Mouse (Mus musculus): Measurements from ENCODE around the gene Nefh. TPM values are rescaled to one million over a fixed set of nuclear protein-coding genes. Genes with fewer than 3 reads are reported as not detected.

Nefh gene
- polyA plus RNA-seq, 1 experiment: 35.3 TPM

GRCm38 (mm10) chr11:4963099-4963808 is 15.4 kb upstream of the Nefh start:
- no peak overlapping the region for H3K27ac ChIP-seq (ENCODE audit: insufficient read depth, low read length)
- no peak overlapping the region for H3K4me3 ChIP-seq (ENCODE audit: insufficient read depth, low read length)
- peaks cover 4% of the 10 kb centered on the region; the same call in 1 of the 2 replicates for H3K4me1 ChIP-seq (ENCODE audit: control insufficient read depth, insufficient read depth, low read length)
- TF ChIP-seq CTCF (IDR thresholded peaks at IDR 0.05; ENCODE audit: extremely low read depth, insufficient read depth, low read length): no peak

GRCm38 (mm10) chr11:4953918-4954317 is 6.1 kb upstream of the Nefh start:
- no peak overlapping the region for H3K4me3 ChIP-seq (ENCODE audit: insufficient read depth, low read length)
- H3K4me1 ChIP-seq (ENCODE audit: control insufficient read depth, insufficient read depth, low read length): peaks cover 11% of the 10 kb centered on the region
- no peak for TF ChIP-seq POLR2A (IDR thresholded peaks at IDR 0.05; ENCODE audit: extremely low read depth, insufficient read depth, low read length)
- TF ChIP-seq CTCF (IDR thresholded peaks at IDR 0.05; ENCODE audit: extremely low read depth, insufficient read depth, low read length): no peak
- no peak overlapping the region for H3K27ac ChIP-seq (ENCODE audit: insufficient read depth, low read length)

- no peak for TF ChIP-seq CTCF (IDR thresholded peaks at IDR 0.05; ENCODE audit: extremely low read depth, insufficient read depth, low read length)
- no peak for TF ChIP-seq POLR2A (IDR thresholded peaks at IDR 0.05; ENCODE audit: extremely low read depth, insufficient read depth, low read length)
- peaks cover 11% of the 10 kb centered on the region for H3K4me1 ChIP-seq (ENCODE audit: control insufficient read depth, insufficient read depth, low read length)
- H3K27ac ChIP-seq (ENCODE audit: insufficient read depth, low read length): no peak overlapping the region
- H3K4me3 ChIP-seq (ENCODE audit: insufficient read depth, low read length): no peak overlapping the region
Observed at GRCm38 (mm10) chr11:4953401-4953800, 5.5 kb upstream of the Nefh start.

DNA sequence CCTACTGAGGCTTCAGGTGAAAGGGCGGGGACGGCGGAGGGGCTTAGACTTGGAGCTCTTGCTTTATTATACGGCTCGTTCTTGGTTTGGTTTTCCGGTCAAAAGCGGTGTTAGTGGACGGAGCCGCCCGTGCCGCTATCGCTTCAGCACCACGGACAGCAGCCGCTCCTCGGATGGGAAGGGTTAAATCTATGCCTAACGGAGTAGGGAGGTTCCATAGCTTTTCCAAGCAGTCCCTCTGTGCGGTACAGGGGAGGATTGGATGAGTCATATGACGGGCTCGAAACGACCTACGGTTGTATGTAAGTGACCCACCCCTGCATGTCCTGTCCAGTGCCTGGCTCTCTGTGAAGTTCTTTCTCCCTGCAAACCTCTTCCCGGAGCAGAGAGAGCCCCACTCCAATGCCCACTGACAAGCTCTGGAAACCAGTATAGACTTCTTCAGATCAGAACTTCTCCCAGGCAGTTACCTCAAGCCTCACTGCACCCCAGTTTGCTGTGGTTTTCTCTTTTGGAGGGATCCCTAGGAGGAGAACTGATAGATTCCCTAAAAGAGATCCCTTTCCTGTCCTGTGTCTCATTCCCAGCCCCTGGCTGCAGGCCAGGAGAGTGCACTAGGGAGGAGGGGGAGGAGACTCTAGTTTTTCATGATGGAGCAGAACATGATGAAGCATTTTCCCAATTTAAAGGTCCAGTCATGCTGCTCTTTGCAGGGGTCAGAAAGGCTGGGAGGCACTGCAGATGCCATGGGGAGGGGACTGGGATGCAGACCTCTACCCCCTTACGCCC is 1.6 kb upstream of the Nefh start:
- TF ChIP-seq CTCF (IDR thresholded peaks at IDR 0.05; ENCODE audit: extremely low read depth, insufficient read depth, low read length) (no peak), POLR2A (IDR thresholded peaks at IDR 0.05; ENCODE audit: extremely low read depth, insufficient read depth, low read length) (no peak)

GRCm38 (mm10) chr11:4948792-4949191 is 928 bp upstream of the Nefh start:
- Histone ChIP-seq H3K4me3 (ENCODE audit: insufficient read depth, low read length) (peak overlapping the region; percentile 85), H3K27ac (ENCODE audit: insufficient read depth, low read length) (no peak overlapping the region)

More for the DNA sequence above, 1.6 kb upstream of the Nefh start:
- peak overlapping the region; percentile 85 for H3K4me3 ChIP-seq (ENCODE audit: insufficient read depth, low read length)
- H3K4me1 ChIP-seq (ENCODE audit: control insufficient read depth, insufficient read depth, low read length): peaks cover 9% of the 10 kb centered on the region
- no peak overlapping the region for H3K27ac ChIP-seq (ENCODE audit: insufficient read depth, low read length)

GRCm38 (mm10) chr11:4946947-4947812 is 684 bp downstream of the Nefh start:
- Histone ChIP-seq H3K4me3 (ENCODE audit: insufficient read depth, low read length) (peak overlapping the region; percentile 85), H3K4me1 (ENCODE audit: control insufficient read depth, insufficient read depth, low read length) (peaks cover 2% of the 10 kb centered on the region; the same call in 1 of the 2 replicates), H3K27ac (ENCODE audit: insufficient read depth, low read length) (peak overlapping the region; percentile 91)
- TF ChIP-seq POLR2A (IDR thresholded peaks at IDR 0.05; ENCODE audit: extremely low read depth, insufficient read depth, low read length): peak; percentile 40
- TF ChIP-seq CTCF (IDR thresholded peaks at IDR 0.05; ENCODE audit: extremely low read depth, insufficient read depth, low read length): no peak

More at GRCm38 (mm10) chr11:4948792-4949191, 928 bp upstream of the Nefh start:
- no peak for TF ChIP-seq POLR2A (IDR thresholded peaks at IDR 0.05; ENCODE audit: extremely low read depth, insufficient read depth, low read length)
- no peak for TF ChIP-seq CTCF (IDR thresholded peaks at IDR 0.05; ENCODE audit: extremely low read depth, insufficient read depth, low read length)
- peaks cover 9% of the 10 kb centered on the region for H3K4me1 ChIP-seq (ENCODE audit: control insufficient read depth, insufficient read depth, low read length)

DNA sequence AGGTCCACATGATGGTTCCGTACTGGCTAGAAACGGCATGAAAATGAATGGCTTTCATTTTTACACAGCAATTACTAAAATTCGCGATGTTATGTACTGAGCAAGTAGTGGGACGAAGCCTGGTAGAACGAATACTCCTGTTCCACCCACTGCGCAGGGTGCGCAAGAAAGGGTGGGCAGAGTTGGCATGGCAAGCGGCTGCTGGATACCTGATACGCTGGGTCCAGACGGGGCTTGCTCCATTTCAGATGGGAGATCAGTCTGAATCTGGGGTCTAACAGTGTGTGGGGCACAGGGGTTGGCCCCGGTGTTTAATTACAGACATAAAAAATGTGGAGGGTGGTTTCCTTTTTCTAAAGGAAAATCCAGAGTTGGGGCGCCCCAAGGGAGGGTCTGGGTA is 1.3 kb downstream of the Nefh start:
- peaks cover 2% of the 10 kb centered on the region; the same call in 1 of the 2 replicates for H3K4me1 ChIP-seq (ENCODE audit: control insufficient read depth, insufficient read depth, low read length)
- no peak overlapping the region for H3K27ac ChIP-seq (ENCODE audit: insufficient read depth, low read length)
- no peak for TF ChIP-seq POLR2A (IDR thresholded peaks at IDR 0.05; ENCODE audit: extremely low read depth, insufficient read depth, low read length)
- TF ChIP-seq CTCF (IDR thresholded peaks at IDR 0.05; ENCODE audit: extremely low read depth, insufficient read depth, low read length): no peak
- peak overlapping the region; percentile 85 for H3K4me3 ChIP-seq (ENCODE audit: insufficient read depth, low read length)

- Histone ChIP-seq H3K4me3 (ENCODE audit: insufficient read depth, low read length) (no peak overlapping the region), H3K4me1 (ENCODE audit: control insufficient read depth, insufficient read depth, low read length) (no peaks in the 10 kb centered on the region), H3K27ac (ENCODE audit: insufficient read depth, low read length) (no peak overlapping the region)
- TF ChIP-seq POLR2A (IDR thresholded peaks at IDR 0.05; ENCODE audit: extremely low read depth, insufficient read depth, low read length): no peak
- TF ChIP-seq CTCF (IDR thresholded peaks at IDR 0.05; ENCODE audit: extremely low read depth, insufficient read depth, low read length): no peak
Observed at GRCm38 (mm10) chr11:4936243-4936642, 11.6 kb downstream of the Nefh start.

DNA sequence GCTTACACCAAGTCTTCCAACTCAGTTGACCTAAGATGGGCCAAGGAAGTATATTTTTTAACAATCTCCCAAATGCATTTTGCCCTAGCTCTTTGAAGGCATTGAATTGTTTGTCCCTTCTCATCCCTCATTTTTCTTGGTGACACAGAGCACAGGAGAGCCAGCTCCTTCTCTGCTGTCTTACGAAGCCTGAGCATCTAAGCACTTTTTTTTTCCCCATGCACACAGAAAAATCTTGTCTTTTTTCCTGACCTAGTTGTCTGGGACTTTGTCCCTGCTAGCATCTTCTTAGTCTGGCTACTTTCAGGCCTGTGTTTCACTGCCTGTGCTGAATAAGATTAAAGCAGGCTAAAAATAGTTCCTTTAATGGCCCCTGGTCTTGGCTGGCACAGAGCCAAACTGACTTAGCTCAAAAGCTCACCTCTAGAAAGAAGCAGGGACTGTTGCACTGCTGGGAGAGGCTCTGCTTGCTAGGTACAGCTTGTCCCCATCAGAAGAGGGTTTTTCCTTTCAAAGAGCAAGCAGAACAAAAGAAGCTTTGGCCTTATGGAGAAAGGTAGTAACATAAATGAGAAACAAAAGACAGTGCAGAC is 16.8 kb downstream of the Nefh start:
- H3K27ac ChIP-seq (ENCODE audit: insufficient read depth, low read length): no peak overlapping the region
- H3K4me3 ChIP-seq (ENCODE audit: insufficient read depth, low read length): no peak overlapping the region
- H3K4me1 ChIP-seq (ENCODE audit: control insufficient read depth, insufficient read depth, low read length): peaks cover 2% of the 10 kb centered on the region; the same call in 1 of the 2 replicates
- no peak for TF ChIP-seq CTCF (IDR thresholded peaks at IDR 0.05; ENCODE audit: extremely low read depth, insufficient read depth, low read length)
- TF ChIP-seq POLR2A (IDR thresholded peaks at IDR 0.05; ENCODE audit: extremely low read depth, insufficient read depth, low read length): no peak

Data from cortical plate, adult 2 months (tissue).